Mouse (Mus musculus): ENCODE results near the gene Mia3. TPM values are rescaled to one million over a fixed set of nuclear protein-coding genes. Genes with fewer than 3 reads are reported as not detected.

Gene Mia3
- total RNA-seq, 2 experiments from 2014 or later = 189 to 209 TPM

Other genes starting within 250 kb of the Mia3 start
- 10 to 100 TPM; 11.5 to 12.7 TPM for gene Disp1, start 148.0 kb downstream of the Mia3 start, total RNA-seq (2021)
- 10 to 100 TPM; 52.7 to 57.8 TPM for gene Aida, start 73.0 kb downstream of the Mia3 start, total RNA-seq (2021)
- gene Brox, start 72.3 kb downstream of the Mia3 start, total RNA-seq (2021) = 10 to 100 TPM; 44.2 to 57.0 TPM
- 10 to 100 TPM; 22.3 to 29.7 TPM for gene Taf1a, start 19.4 kb upstream of the Mia3 start, total RNA-seq (2021)
- not detected for gene Hhipl2, start 48.7 kb upstream of the Mia3 start, total RNA-seq (2021)